Mouse (Mus musculus) CH12.LX (cell line): ENCODE data around the gene Armc3. TPM values are rescaled to one million over a fixed set of nuclear protein-coding genes. Genes with fewer than 3 reads are reported as not detected.

Source experiments
- DNase-seq: peaks from one replicate; pipeline ENCODE4 v3.0.0-alpha.2; 2013; ENCODE audit errors: extremely low read depth
- H3K27ac ChIP-seq: 2 replicates; pipeline ENCODE4 v1.5.1; 2012; ENCODE audit warnings: low read depth, mild to moderate bottlenecking, control low read depth, moderate library complexity; ENCODE audit not compliant: insufficient read depth
- H3K27me3 ChIP-seq: replicated peaks from 2 replicates; pipeline ENCODE3; 2012; ENCODE audit warnings: inconsistent platforms
- H3K36me3 ChIP-seq, 2 experiments: replicated peaks in 1 of 2; 2 replicates each; pipeline versions ENCODE3 to v1.6.1; 2012; ENCODE audit warnings: inconsistent platforms in 1 of 2, low read length in 1 of 2, mild to moderate bottlenecking in 1 of 2, mixed read lengths in 1 of 2, moderate library complexity in 1 of 2; ENCODE audit not compliant: control insufficient read depth in 1 of 2, insufficient read depth in 1 of 2
- H3K4me1 ChIP-seq, 2 experiments: 2 replicates each; pipeline ENCODE4 v1.6.1; 2012; ENCODE audit warnings: inconsistent platforms in 1 of 2, moderate library complexity in 1 of 2; ENCODE audit not compliant: insufficient read depth in 2 of 2, control insufficient read depth in 1 of 2
- H3K4me2 ChIP-seq: 2 replicates; pipeline ENCODE4 v1.6.1; 2012; ENCODE audit warnings: low read depth, mild to moderate bottlenecking, control low read depth; ENCODE audit not compliant: poor library complexity, insufficient read depth, severe bottlenecking
- H3K4me3 ChIP-seq, 3 experiments: fragments of 150-350 bp in 1 of 3; sonication (generic) in 1 of 3; replicated peaks in 1 of 3; 2 replicates each; pipeline versions ENCODE3 to v1.5.1; 2011 to 2012; ENCODE audit warnings: low read depth in 2 of 3, low read length in 2 of 3, mild to moderate bottlenecking in 2 of 3, moderate library complexity in 2 of 3, control low read depth in 1 of 3, improper control_type of control experiment in 1 of 3, inconsistent platforms in 1 of 3, mixed read lengths in 1 of 3; ENCODE audit not compliant: poor library complexity in 1 of 3
- H3K79me2 ChIP-seq: replicated peaks from 2 replicates; pipeline ENCODE4 v1.6.1; 2012; ENCODE audit warnings: mild to moderate bottlenecking, moderate library complexity; ENCODE audit not compliant: control insufficient read depth, poor library complexity, insufficient read depth, severe bottlenecking; ENCODE audit errors: extremely low read depth
- H3K9ac ChIP-seq: 2 replicates; pipeline ENCODE4 v1.6.1; 2012; ENCODE audit warnings: low read depth, mild to moderate bottlenecking, control low read depth, moderate library complexity; ENCODE audit not compliant: insufficient read depth
- H3K9me3 ChIP-seq: replicated peaks from 2 replicates; pipeline ENCODE3; 2012; ENCODE audit warnings: low read length, inconsistent platforms, mixed read lengths
- CTCF ChIP-seq, 2 experiments: IDR thresholded peaks in 1 of 2; conservative IDR thresholded peaks in 1 of 2; 2 replicates each; pipeline ENCODE4 v1.5.1; 2011 to 2012; ENCODE audit warnings: low read depth in 2 of 2, low read length in 2 of 2, improper control_type of control experiment in 1 of 2, inconsistent platforms in 1 of 2, mild to moderate bottlenecking in 1 of 2, moderate library complexity in 1 of 2
- E2F4 ChIP-seq: IDR thresholded peaks from 2 replicates; pipeline ENCODE4 v1.6.1; 2011; ENCODE audit warnings: low read depth, low read length, improper control_type of control experiment; ENCODE audit not compliant: insufficient replicate concordance
- GABPA ChIP-seq: IDR thresholded peaks from 2 replicates; pipeline ENCODE4 v1.6.1; 2012; ENCODE audit warnings: low read depth, low read length, improper control_type of control experiment, inconsistent platforms; ENCODE audit not compliant: insufficient replicate concordance
- JUN ChIP-seq: IDR thresholded peaks from 2 replicates; pipeline ENCODE4 v1.6.1; 2011; ENCODE audit warnings: low read depth, mild to moderate bottlenecking, low read length, improper control_type of control experiment, moderate library complexity; ENCODE audit not compliant: insufficient read depth
- KAT2A ChIP-seq: IDR thresholded peaks from 2 replicates; pipeline ENCODE4 v1.6.1; 2012; ENCODE audit warnings: low read length, improper control_type of control experiment, inconsistent platforms; ENCODE audit not compliant: insufficient replicate concordance
- MAFK ChIP-seq: IDR thresholded peaks from 2 replicates; pipeline ENCODE4 v1.6.1; 2011; ENCODE audit warnings: low read length, improper control_type of control experiment; ENCODE audit not compliant: insufficient replicate concordance
- MEF2A ChIP-seq: IDR thresholded peaks from 2 replicates; pipeline ENCODE4 v1.6.1; 2014; ENCODE audit warnings: low read depth, mild to moderate bottlenecking, inconsistent platforms, low read length, improper control_type of control experiment, borderline replicate concordance
- MXI1 ChIP-seq: IDR thresholded peaks from 2 replicates; pipeline ENCODE4 v1.6.1; 2011; ENCODE audit warnings: mild to moderate bottlenecking, low read depth, low read length, improper control_type of control experiment
- MYC ChIP-seq: IDR thresholded peaks from 2 replicates; pipeline ENCODE4 v1.6.1; 2011; ENCODE audit warnings: low read depth, mild to moderate bottlenecking, improper control_type of control experiment, low read length
- NELFE ChIP-seq: IDR thresholded peaks from 2 replicates; pipeline ENCODE4 v1.6.1; 2011; ENCODE audit warnings: low read depth, low read length, improper control_type of control experiment
- POLR2A ChIP-seq: IDR thresholded peaks from 2 replicates; pipeline ENCODE4 v1.6.1; 2011; ENCODE audit warnings: low read depth, mild to moderate bottlenecking, improper control_type of control experiment, low read length
- RAD21 ChIP-seq: IDR thresholded peaks from 2 replicates; pipeline ENCODE4 v1.6.1; 2011; ENCODE audit warnings: low read depth, mild to moderate bottlenecking, low read length, improper control_type of control experiment, moderate library complexity
- RCOR1 ChIP-seq: conservative IDR thresholded peaks from 2 replicates; pipeline ENCODE4 v1.6.1; 2012; ENCODE audit warnings: low read depth, mild to moderate bottlenecking, inconsistent platforms, low read length, improper control_type of control experiment
- SMC3 ChIP-seq: IDR thresholded peaks from 2 replicates; pipeline ENCODE4 v1.6.1; 2011; ENCODE audit warnings: low read depth, low read length, improper control_type of control experiment
- TCF12 ChIP-seq: IDR thresholded peaks from 2 replicates; pipeline ENCODE4 v1.6.1; 2014; ENCODE audit warnings: low read depth, mild to moderate bottlenecking, inconsistent platforms, low read length, improper control_type of control experiment
- UBTF ChIP-seq: IDR thresholded peaks from 2 replicates; pipeline ENCODE4 v1.6.1; 2012; ENCODE audit warnings: low read depth, mild to moderate bottlenecking, inconsistent platforms, low read length, improper control_type of control experiment, moderate library complexity
- USF1 ChIP-seq: IDR thresholded peaks from 2 replicates; pipeline ENCODE4 v1.6.1; 2014; ENCODE audit warnings: low read depth, mild to moderate bottlenecking, inconsistent platforms, low read length, improper control_type of control experiment
- ZC3H11A ChIP-seq: IDR thresholded peaks from 2 replicates; pipeline ENCODE4 v1.6.1; 2012; ENCODE audit warnings: low read depth, mild to moderate bottlenecking, inconsistent platforms, low read length, improper control_type of control experiment
- ZMIZ1 ChIP-seq: IDR thresholded peaks from 2 replicates; pipeline ENCODE4 v1.6.1; 2012; ENCODE audit warnings: low read depth, mild to moderate bottlenecking, inconsistent platforms, low read length, improper control_type of control experiment
- dilution Hi-C: fragments of 300-500 bp; cut with MboI; formaldehyde crosslinking; loops from 2 replicates; pipeline ENCODE4 v1.14.3; 2020; ENCODE audit warnings: low sequenced_read_pairs; ENCODE audit not compliant: extremely low pct_unique_long_range_greater_than_20kb, extremely low pct_ligation_motif_present
- in situ Hi-C: fragments of 300-500 bp; cut with MboI; formaldehyde crosslinking; loops from 3 replicates; pipeline ENCODE4 v1.14.3; 2019; ENCODE audit warnings: low sequenced_read_pairs, low pct_ligation_motif_present, low pct_unique_long_range_greater_than_20kb, mixed read lengths
- polyA plus RNA-seq: library from polyadenylated mRNA; unstranded; fragments of >175 nt; gene quantifications from 2 replicates; pipeline ENCODE4 v1.2.1, GENCODE M21; 2012; ENCODE audit warnings: low read depth; ENCODE audit not compliant: insufficient read length
- total RNA-seq, 2 experiments: library from RNA; depleted of rRNA; stranded (reverse); fragments of 300-350 nt in 1 of 2; fragments of >200 nt in 1 of 2; gene quantifications; 2 replicates each; pipeline ENCODE4 v1.2.3; 2012 to 2014

Armc3 gene
- total and polyA plus RNA-seq, 3 experiments, result 0.08 to 0.36 (median 0.21) TPM

DNA sequence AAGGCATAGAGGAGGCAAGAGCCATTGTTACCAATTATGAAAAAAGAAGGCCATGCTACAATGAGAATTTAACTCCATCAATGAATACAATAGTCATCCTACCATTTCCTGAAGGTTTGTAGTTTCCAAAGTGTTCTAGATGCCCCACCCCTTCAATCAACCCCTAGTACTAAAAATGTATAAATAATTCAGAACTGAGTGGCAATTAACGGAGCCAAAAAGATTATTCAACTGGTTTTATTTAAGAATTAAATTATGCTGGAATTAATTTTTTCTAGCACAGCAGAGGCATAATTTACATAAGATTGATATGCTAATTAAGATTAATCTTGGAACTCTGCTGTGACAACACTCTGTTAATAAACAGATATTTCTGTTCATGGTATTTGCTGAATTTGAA is 34.9 kb upstream of the Armc3 start:
- no peaks in the 10 kb centered on the region for H3K9me3 ChIP-seq
- H3K4me1 ChIP-seq, result no peaks in the 10 kb centered on the region
- dilution Hi-C loops, result no loop called here
- no peaks in the 10 kb centered on the region for H3K36me3 ChIP-seq
- H3K27me3 ChIP-seq, result no peaks in the 10 kb centered on the region
- H3K9ac ChIP-seq, result no peak overlapping the region
- H3K79me2 ChIP-seq, result no peaks in the 10 kb centered on the region
- TF ChIP-seq MEF2A (no peak), ZC3H11A (no peak), ZMIZ1 (no peak), RCOR1 (no peak), CTCF (conservative IDR thresholded peaks at IDR 0.05 in 1 of 2, IDR thresholded peaks at IDR 0.05 in 1 of 2; ENCODE audit: low read depth in 2 of 2, low read length in 2 of 2) (no peak)
- no peak for DNase-seq
- H3K27ac ChIP-seq, result no peak overlapping the region
- in situ Hi-C loops, result no loop called here
- H3K4me3 ChIP-seq, result no peak overlapping the region
- no peak overlapping the region for H3K4me2 ChIP-seq

DNA sequence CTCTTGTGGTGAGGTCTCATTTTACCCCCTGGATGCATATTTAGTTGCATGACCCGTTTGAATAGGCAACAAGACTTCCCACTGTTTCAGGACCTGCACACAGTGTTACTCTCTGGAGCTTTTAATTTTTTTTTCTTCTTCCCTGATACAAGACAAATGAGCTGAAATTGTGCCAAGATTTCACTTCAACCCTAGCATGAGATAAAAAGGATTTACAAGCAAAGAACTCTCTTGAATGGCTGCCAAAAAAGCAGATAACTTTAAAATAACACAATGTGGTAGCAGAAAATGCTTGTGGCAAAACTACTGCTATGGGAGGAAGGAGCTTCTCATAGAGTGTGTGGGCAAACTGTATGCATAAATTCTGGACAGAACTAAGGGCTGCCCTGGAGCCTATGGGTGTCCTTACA is 22.3 kb upstream of the Armc3 start:
- dilution Hi-C loops, result no loop called here
- Histone ChIP-seq H3K27me3 (no peaks in the 10 kb centered on the region), H3K79me2 (no peaks in the 10 kb centered on the region), H3K4me2 (no peak overlapping the region), H3K36me3 (no peaks in the 10 kb centered on the region), H3K27ac (no peak overlapping the region), H3K9ac (no peak overlapping the region), H3K4me1 (no peaks in the 10 kb centered on the region), H3K9me3 (no peaks in the 10 kb centered on the region), H3K4me3 (no peak overlapping the region)
- in situ Hi-C loops, result no loop called here
- no peak for TF ChIP-seq MAFK
- no peak for TF ChIP-seq CTCF (conservative IDR thresholded peaks at IDR 0.05 in 1 of 2, IDR thresholded peaks at IDR 0.05 in 1 of 2; ENCODE audit: low read depth in 2 of 2, low read length in 2 of 2)
- no peak for TF ChIP-seq SMC3
- no peak for TF ChIP-seq RAD21
- no peak for TF ChIP-seq E2F4
- no peak for TF ChIP-seq NELFE
- TF ChIP-seq MXI1, result no peak
- TF ChIP-seq ZC3H11A, result no peak
- no peak for TF ChIP-seq GABPA
- TF ChIP-seq RCOR1, result no peak
- no peak for TF ChIP-seq MYC
- TF ChIP-seq MEF2A, result no peak
- TF ChIP-seq KAT2A, result no peak
- TF ChIP-seq USF1, result no peak
- no peak for TF ChIP-seq TCF12
- no peak for TF ChIP-seq JUN
- TF ChIP-seq UBTF, result no peak
- no peak for TF ChIP-seq POLR2A
- DNase-seq, result no peak
